Mouse (Mus musculus): ENCODE data around the gene Fanca. TPM values are rescaled to one million over a fixed set of nuclear protein-coding genes. Genes with fewer than 3 reads are reported as not detected.

The Fanca gene
- total RNA-seq, 2 experiments from 2014 or later = 1.7 to 2.8 TPM

DNA sequence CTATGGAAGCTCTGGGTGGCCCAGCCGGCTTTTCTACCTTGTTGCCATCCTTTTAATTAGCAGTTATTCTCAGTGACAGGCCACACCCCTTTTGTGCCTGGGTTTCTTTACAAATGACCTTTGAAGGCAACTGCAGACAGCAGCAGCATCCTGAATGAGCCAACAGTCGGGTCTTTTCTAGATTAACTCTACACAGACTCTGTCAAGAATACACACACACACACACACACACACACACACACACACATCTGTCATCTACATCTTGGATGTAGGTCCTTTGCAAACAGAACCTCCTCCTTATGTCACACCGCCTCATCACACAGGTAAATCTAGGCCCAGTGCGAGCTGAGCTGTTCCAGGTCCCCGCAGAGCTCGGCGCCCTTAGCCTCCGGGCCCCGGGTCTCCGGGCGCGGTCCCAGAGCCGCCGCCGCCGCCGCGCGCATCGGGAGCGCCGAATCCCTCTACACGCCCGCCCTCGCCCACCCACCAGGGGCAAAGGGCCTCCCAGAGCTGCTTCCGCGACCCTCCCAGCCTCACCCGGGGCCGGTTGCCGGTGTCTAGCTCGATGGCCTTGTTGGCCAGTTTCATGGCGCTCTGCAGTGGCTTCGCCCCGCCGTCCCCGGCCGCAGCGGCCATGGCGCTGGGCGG, 64.8 kb downstream of the Fanca start:
- Histone ChIP-seq H3K27ac (peak overlapping the region; percentile 99), H3K4me3 (peak overlapping the region; percentile 98)
- TF ChIP-seq CTCF (conservative IDR thresholded peaks at IDR 0.05) = no peak
- DNase-seq (ENCODE audit: low spot score in 2 of 2) = no peak

- no peak for TF ChIP-seq CTCF (conservative IDR thresholded peaks at IDR 0.05)
- Histone ChIP-seq H3K4me3 (peak overlapping the region; percentile 98), H3K27ac (peak overlapping the region; percentile 99; the same call in 1 of the 2 replicates)
- no peak for DNase-seq (ENCODE audit: low spot score in 2 of 2)
Measured at GRCm38 (mm10) chr8:123252925-123253324, 65.5 kb downstream of the Fanca start.

DNA sequence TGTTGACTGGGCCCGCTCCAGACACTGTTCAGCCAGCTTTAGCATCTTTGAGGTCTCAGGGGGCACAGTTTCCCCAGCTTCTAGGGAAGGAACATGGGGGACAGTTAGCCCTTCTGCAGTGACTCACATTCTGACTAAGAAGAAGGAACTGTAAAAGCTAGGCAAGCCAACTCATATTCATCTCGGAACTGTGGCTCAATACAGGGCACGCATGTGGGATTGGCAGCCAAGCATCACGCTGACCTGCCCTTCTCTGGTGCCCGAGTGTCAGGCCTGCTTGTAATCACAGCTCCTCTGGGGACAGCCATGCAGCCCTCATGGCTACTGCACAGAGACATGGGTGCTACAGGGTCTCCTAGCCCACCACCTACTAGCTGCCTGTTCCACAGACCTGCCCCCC, 67.4 kb downstream of the Fanca start:
- DNase-seq (ENCODE audit: low spot score in 2 of 2) = no peak
- no peak for TF ChIP-seq CTCF (conservative IDR thresholded peaks at IDR 0.05)
- Histone ChIP-seq H3K4me3 (no peak overlapping the region), H3K27ac (no peak overlapping the region)

- H3K27ac ChIP-seq = no peak overlapping the region
- TF ChIP-seq CTCF (conservative IDR thresholded peaks at IDR 0.05) = no peak
- H3K4me3 ChIP-seq = no peak overlapping the region
- no peak for DNase-seq (ENCODE audit: low spot score in 2 of 2)
Measured at GRCm38 (mm10) chr8:123248596-123248995, 69.8 kb downstream of the Fanca start.

DNA sequence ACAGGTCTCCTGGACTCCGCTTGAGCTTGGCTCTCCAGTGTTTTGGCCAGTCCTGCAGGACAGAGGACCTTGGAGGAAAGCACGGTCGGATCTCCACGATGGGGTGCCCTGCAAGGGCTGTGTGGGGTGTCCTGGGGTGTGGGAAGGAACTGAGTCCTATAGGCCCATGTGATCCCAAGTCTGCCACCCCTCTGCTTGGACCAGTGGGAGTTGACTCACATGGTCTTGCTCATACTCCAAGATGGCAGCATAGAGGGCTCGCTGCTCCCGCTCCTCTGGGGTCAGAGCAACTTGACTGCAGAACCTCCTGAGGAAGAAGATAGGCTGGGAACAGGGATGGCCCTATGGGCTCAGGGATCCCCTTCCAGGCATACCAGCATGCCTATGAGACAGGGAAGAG, 70.6 kb downstream of the Fanca start:
- H3K27ac ChIP-seq = no peak overlapping the region
- H3K4me3 ChIP-seq = no peak overlapping the region
- no peak for TF ChIP-seq CTCF (conservative IDR thresholded peaks at IDR 0.05)
- no peak for DNase-seq (ENCODE audit: low spot score in 2 of 2)

- Histone ChIP-seq H3K27ac (no peak overlapping the region), H3K4me3 (no peak overlapping the region)
- no peak for TF ChIP-seq CTCF (conservative IDR thresholded peaks at IDR 0.05)
- DNase-seq (ENCODE audit: low spot score in 2 of 2) = no peak
Measured at GRCm38 (mm10) chr8:123245543-123245942, 72.8 kb downstream of the Fanca start.

- no peak overlapping the region for H3K4me3 ChIP-seq
- no peak for DNase-seq (ENCODE audit: low spot score in 2 of 2)
- TF ChIP-seq CTCF (conservative IDR thresholded peaks at IDR 0.05) = no peak
- H3K27ac ChIP-seq = no peak overlapping the region
Measured at GRCm38 (mm10) chr8:123244382-123244781, 74.0 kb downstream of the Fanca start.

DNA sequence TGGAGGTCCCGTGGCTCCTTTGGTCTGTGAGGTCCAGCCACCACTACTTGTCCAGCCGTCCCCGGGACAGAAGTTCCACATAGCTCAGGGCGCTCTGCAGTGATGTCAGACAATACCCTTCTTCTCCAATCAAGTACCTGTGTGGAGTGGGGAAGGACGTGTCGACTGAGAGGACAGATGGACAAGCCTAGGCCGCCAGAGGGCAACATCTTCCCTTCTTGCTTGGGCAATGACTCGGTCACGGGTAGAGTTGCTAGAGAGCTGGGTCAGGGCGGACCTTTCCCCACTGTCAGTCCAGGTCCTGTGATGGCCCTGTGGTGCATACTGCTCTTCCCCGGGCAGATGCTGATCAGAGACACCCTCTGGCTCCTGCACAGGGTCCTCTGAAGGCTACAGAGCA, 75.3 kb downstream of the Fanca start:
- TF ChIP-seq CTCF (conservative IDR thresholded peaks at IDR 0.05) = no peak; the same call in 1 of the 2 replicates
- Histone ChIP-seq H3K27ac (no peak overlapping the region), H3K4me3 (no peak overlapping the region)
- no peak for DNase-seq (ENCODE audit: low spot score in 2 of 2)

GRCm38 (mm10) chr8:123242107-123242923, 76.1 kb downstream of the Fanca start:
- DNase-seq (ENCODE audit: low spot score in 2 of 2) = no peak
- no peak for TF ChIP-seq CTCF (conservative IDR thresholded peaks at IDR 0.05)
- H3K27ac ChIP-seq = no peak overlapping the region
- H3K4me3 ChIP-seq = no peak overlapping the region

DNA sequence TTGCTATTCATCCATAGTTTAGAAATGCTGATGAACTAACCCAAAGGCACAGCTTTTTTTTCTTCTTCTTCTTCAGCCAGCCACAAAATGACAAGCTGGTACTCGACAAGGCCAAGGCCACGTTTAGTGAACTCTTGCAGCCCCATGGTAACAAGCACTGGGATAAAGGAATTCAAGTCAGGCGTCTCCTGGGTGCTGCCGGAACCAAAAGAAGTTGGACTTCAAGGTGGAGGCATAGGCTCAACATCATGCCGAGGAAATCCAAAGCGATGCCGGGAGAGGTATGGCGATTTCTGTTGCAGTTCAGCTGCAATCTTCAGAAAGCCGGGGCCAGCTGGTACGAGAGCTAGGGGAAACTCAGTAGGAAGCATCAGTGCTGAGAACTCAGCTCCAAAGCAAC, 79.0 kb downstream of the Fanca start:
- Histone ChIP-seq H3K4me3 (no peak overlapping the region), H3K27ac (peak overlapping the region; percentile 49; the same call in 1 of the 2 replicates)
- DNase-seq (ENCODE audit: low spot score in 2 of 2) = no peak
- no peak for TF ChIP-seq CTCF (conservative IDR thresholded peaks at IDR 0.05)

DNA sequence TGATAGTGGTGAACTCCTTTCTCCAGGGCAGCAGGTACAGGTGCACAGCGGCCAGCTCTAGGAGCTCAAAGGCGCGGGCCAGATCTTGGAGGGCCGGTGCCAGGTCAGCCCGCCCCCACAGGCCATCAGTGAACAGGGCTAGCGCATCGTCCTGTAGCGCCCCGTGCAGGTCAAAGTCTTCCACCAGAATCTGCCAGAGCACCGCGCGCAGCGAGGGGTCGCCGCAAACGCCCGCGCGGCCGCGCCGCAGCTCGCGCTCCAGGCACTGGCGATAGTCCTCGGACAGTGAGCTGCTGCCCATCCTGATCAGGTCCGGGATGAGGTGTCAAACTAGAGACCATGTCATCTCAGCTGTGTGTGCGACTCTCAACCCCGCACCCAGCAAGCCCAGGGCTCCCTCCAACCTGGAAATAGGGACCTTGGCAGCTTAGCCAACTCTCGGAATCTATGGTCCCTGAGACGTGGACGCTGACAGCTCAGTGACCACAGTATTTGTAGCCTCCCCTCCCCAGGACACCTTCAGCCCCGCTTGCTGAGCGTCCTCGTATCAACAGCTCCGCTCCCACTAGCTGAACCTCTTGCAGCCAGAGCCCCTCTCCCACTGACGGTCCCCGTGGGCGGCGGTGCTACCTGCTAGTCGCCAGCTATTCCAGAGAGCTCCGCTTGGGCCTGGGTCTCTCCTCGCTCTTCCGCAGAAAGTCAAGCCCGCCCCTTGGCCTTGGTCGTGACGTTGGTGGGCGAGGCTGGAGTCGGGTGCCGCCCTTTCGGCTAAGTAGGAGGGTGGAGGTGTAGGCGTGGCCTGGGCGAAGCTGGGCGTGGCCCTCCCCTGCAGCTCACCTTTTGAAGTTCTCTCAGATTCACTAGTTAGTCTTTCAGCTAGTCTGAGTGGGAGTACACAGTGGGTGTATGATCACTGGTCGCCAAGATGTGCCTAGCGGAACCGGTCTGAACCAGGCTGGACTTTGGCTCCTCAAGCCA, 82.6 kb downstream of the Fanca start, which contains the start of gene Spata2l:
Gene Spata2l (minus strand): TSS at position 714 of the 978 bp plus-strand sequence.
- DNase-seq (ENCODE audit: low spot score in 2 of 2) = peak; percentile 87 to 89
- peak within 1 kb of the TSS; percentile 88 for H3K4me3 ChIP-seq
- peak; percentile 56 for TF ChIP-seq CTCF (conservative IDR thresholded peaks at IDR 0.05)
- H3K27ac ChIP-seq = peak within 1 kb of the TSS; percentile 97

DNA sequence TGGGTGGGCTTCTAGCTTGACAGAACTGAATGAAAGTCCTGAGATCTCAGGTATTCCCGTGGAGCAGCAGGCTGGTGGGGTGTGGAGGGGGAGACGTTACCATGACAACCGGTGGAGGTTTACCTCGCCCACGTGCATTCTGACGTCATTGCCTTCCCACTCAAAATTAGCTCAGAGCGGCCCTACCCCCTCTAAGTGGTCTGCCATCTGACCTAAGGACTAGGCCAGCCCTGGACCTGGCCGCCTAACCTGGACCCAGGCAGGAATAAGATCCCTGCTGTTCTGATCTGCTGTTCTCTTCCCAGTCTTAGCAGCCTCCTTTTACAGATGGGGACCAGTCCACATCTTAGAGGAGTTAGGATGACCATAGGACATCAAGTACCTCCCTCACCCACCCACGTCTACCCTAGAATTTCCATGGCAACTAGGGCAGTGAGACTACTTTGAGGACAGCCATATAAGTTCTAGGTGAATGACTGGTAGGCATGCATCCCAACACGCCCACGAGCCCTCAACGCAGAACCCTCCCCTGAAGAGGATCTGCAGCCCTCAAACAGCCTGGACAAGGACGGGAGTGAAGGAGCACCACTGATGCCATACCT, 83.4 kb downstream of the Fanca start:
- peak; percentile 84 for DNase-seq (ENCODE audit: low spot score in 2 of 2)
- peak overlapping the region; percentile 88 for H3K4me3 ChIP-seq
- TF ChIP-seq CTCF (conservative IDR thresholded peaks at IDR 0.05) = no peak
- peak overlapping the region; percentile 97 for H3K27ac ChIP-seq

Measured in layer of hippocampus, adult 2 months (tissue).